Mouse (Mus musculus): Measurements from ENCODE around the gene Rab5c. TPM values are rescaled to one million over a fixed set of nuclear protein-coding genes. Genes with fewer than 3 reads are reported as not detected.

Gene Rab5c
- polyA plus RNA-seq, 1 experiment = 350 TPM

DNA sequence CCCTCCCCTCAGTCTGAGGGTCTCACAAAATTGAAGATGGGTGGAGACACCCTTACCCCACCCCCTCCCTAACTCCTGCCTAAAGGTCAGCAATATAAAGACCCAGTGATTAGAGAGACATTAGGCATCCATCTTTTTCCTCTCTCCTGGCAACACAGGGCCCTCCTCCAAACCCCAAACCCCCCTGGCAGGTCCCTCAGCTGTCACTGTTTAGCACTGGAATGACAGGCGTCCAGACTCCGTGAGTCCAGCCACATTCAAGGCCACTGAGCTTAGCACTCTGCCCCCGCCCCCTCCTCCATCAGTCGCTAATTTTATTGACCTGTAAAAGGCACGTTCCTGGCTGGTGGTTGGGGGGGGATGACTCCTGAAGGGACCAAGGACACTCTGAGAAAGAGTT lies 44.9 kb downstream of the Rab5c start:
- TF ChIP-seq CTCF (IDR thresholded peaks at IDR 0.05; ENCODE audit: extremely low read depth, insufficient read length, insufficient replicate concordance, low read depth, low read length) (no peak), POLR2A (IDR thresholded peaks at IDR 0.05; ENCODE audit: low read depth, low read length) (no peak)
- H3K4me1 ChIP-seq (ENCODE audit: control insufficient read depth, insufficient read depth, insufficient read length, low read length) = peaks cover 6% of the 10 kb centered on the region; the same call in 1 of the 2 replicates
- H3K4me3 ChIP-seq (ENCODE audit: low read depth, low read length) = no peak overlapping the region
- H3K27me3 ChIP-seq (ENCODE audit: control insufficient read depth, insufficient read depth, low read length) = no peaks in the 10 kb centered on the region
- H3K36me3 ChIP-seq (ENCODE audit: control insufficient read depth, insufficient read depth, low read length) = peaks cover 3% of the 10 kb centered on the region; the same call in 1 of the 2 replicates
- 43% methylated on average over 5 of the region's 5 CpGs for WGBS
- H3K27ac ChIP-seq (ENCODE audit: insufficient read depth, low read depth, low read length) = no peak overlapping the region

DNA sequence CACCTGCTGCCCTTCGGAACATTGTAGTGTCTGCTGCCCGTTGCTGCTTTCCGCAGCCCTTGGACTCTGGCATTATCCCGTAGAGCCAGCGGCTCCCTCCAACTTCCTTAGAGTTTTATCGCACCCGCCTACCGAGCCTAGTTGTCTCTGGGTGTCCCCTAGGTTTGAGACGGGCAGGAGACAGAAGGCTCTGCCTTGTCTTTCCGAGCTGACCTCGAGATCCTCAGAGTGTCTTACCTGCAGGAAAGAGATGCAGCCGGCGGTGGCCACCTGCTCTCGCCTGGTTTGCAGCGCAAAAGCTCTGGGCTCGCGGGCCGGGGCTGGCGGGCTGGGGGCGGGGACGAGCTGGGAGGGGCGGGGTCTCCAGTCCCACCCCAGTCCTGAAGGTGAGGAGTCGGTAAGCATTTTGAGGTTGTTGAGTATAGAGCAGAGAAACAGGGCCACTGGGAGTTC lies 45.8 kb downstream of the Rab5c start, which contains the start of gene Zfp385c:
TSS of gene Zfp385c (minus strand) at position 292 of the 453 bp plus-strand sequence.
- Histone ChIP-seq H3K36me3 (ENCODE audit: control insufficient read depth, insufficient read depth, low read length) (0 out of 2 replicates have a peak, but pooled peaks cover 1% of the 10 kb centered on the region), H3K27me3 (ENCODE audit: control insufficient read depth, insufficient read depth, low read length) (no peaks in the 10 kb centered on the region), H3K4me1 (ENCODE audit: control insufficient read depth, insufficient read depth, insufficient read length, low read length) (peaks cover 6% of the 10 kb centered on the region; the same call in 1 of the 2 replicates), H3K27ac (ENCODE audit: insufficient read depth, low read depth, low read length) (no peak within 1 kb of the TSS), H3K4me3 (ENCODE audit: low read depth, low read length) (peak within 1 kb of the TSS; percentile 61)
- no peak for TF ChIP-seq CTCF (IDR thresholded peaks at IDR 0.05; ENCODE audit: extremely low read depth, insufficient read length, insufficient replicate concordance, low read depth, low read length)
- no peak for TF ChIP-seq POLR2A (IDR thresholded peaks at IDR 0.05; ENCODE audit: low read depth, low read length)
- 2% methylated on average over 23 of the region's 23 CpGs for WGBS

DNA sequence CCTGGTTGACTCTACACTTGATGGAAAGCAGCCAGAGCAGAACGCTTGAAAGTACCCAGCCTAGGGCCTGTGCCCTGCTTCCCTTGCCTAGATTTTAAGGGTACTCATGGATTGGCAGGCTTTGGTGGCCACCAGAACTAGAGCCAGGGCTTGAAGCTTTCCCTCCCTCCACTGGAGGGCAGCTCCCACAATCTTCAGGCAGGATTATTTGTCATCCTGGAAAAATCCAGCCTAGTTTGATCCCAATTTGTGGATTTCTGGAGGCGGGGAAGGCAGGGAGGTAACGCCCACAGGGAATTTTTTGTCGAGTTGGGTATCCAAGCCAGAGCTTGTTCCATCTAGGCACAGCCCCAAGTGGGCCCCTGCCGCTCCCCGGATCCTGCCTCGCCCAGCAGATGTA lies 47.6 kb downstream of the Rab5c start:
- Histone ChIP-seq H3K27ac (ENCODE audit: insufficient read depth, low read depth, low read length) (no peak overlapping the region), H3K36me3 (ENCODE audit: control insufficient read depth, insufficient read depth, low read length) (0 out of 2 replicates have a peak, but pooled peaks cover under 1% of the 10 kb centered on the region), H3K4me1 (ENCODE audit: control insufficient read depth, insufficient read depth, insufficient read length, low read length) (peaks cover 6% of the 10 kb centered on the region; the same call in 1 of the 2 replicates), H3K4me3 (ENCODE audit: low read depth, low read length) (no peak overlapping the region), H3K27me3 (ENCODE audit: control insufficient read depth, insufficient read depth, low read length) (no peaks in the 10 kb centered on the region)
- TF ChIP-seq POLR2A (IDR thresholded peaks at IDR 0.05; ENCODE audit: low read depth, low read length) (no peak), CTCF (IDR thresholded peaks at IDR 0.05; ENCODE audit: extremely low read depth, insufficient read length, insufficient replicate concordance, low read depth, low read length) (no peak)
- WGBS = 70% methylated on average over 7 of the region's 7 CpGs

DNA sequence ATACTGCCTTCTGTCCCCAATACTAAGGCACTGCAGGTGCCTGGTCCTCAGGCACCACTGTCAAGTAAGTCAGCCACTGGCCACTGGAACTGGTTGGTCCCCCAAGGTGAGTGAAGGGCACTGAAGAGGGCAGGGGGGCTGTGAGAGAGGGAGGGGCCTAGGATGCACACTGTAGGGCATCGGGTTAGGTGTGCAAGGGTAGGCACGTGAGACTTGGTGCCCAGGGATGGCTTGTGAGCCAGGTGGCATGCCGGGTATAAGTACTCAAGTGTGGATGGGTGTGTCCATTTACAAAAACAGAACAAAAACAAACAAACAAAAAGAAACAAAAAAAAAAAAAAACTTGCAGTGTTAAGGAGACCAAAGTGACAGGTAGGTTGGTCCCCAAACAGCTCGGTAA lies 49.6 kb downstream of the Rab5c start:
- Histone ChIP-seq H3K27me3 (ENCODE audit: control insufficient read depth, insufficient read depth, low read length) (no peaks in the 10 kb centered on the region), H3K4me3 (ENCODE audit: low read depth, low read length) (no peak overlapping the region), H3K27ac (ENCODE audit: insufficient read depth, low read depth, low read length) (no peak overlapping the region), H3K36me3 (ENCODE audit: control insufficient read depth, insufficient read depth, low read length) (no peaks in the 10 kb centered on the region), H3K4me1 (ENCODE audit: control insufficient read depth, insufficient read depth, insufficient read length, low read length) (peaks cover 6% of the 10 kb centered on the region; the same call in 1 of the 2 replicates)
- TF ChIP-seq CTCF (IDR thresholded peaks at IDR 0.05; ENCODE audit: extremely low read depth, insufficient read length, insufficient replicate concordance, low read depth, low read length) = no peak
- TF ChIP-seq POLR2A (IDR thresholded peaks at IDR 0.05; ENCODE audit: low read depth, low read length) = no peak
- WGBS = 70% methylated on average over 4 of the region's 4 CpGs

DNA sequence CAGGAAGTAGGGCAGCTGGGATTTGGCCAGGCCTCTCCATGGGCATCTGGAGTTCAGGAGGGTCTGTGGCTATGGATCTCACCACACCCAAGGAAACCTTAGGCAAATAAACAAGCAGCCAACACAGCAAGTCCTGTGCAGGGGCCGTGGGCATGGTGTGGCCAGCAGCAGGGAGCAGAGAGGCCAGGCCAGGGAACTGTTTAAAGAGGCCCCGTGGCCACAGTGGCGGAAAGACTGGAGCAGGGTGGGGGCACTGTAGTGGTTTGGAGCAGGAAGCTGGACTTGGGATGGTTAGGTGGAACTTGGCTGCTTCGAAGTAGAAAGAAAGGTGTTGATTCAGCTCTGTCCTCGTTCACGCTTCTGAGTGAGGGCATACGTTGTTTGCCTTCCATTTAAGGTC lies 50.8 kb downstream of the Rab5c start:
- Histone ChIP-seq H3K4me3 (ENCODE audit: low read depth, low read length) (no peak overlapping the region), H3K27ac (ENCODE audit: insufficient read depth, low read depth, low read length) (no peak overlapping the region), H3K4me1 (ENCODE audit: control insufficient read depth, insufficient read depth, insufficient read length, low read length) (peaks cover 6% of the 10 kb centered on the region; the same call in 1 of the 2 replicates), H3K27me3 (ENCODE audit: control insufficient read depth, insufficient read depth, low read length) (no peaks in the 10 kb centered on the region), H3K36me3 (ENCODE audit: control insufficient read depth, insufficient read depth, low read length) (no peaks in the 10 kb centered on the region)
- TF ChIP-seq CTCF (IDR thresholded peaks at IDR 0.05; ENCODE audit: extremely low read depth, insufficient read length, insufficient replicate concordance, low read depth, low read length) = no peak
- 75% methylated on average over 7 of the region's 7 CpGs for WGBS

DNA sequence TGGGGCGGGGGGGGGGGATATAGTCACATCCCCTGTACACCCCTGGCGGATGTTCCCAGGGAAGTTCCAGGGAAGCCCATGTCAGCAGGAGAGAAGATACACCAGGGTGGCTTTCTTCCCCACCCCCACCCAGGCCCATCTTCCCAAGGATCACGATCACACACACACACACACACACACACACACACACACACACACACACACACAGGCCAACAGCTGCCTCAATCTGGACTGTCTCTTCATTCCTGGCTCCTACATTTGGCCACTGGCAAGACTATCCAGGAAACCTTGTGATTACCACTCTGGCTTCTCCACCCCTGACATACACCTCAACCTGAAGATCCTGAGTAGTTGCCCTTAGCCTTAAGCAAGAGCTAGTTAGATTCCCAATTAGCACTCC lies 52.6 kb downstream of the Rab5c start:
- no peak overlapping the region for H3K4me3 ChIP-seq (ENCODE audit: low read depth, low read length)
- whole genome bisulfite sequencing = 67% methylated on average over 3 of the region's 3 CpGs
- TF ChIP-seq CTCF (IDR thresholded peaks at IDR 0.05; ENCODE audit: extremely low read depth, insufficient read length, insufficient replicate concordance, low read depth, low read length) (no peak), POLR2A (IDR thresholded peaks at IDR 0.05; ENCODE audit: low read depth, low read length) (no peak)

DNA sequence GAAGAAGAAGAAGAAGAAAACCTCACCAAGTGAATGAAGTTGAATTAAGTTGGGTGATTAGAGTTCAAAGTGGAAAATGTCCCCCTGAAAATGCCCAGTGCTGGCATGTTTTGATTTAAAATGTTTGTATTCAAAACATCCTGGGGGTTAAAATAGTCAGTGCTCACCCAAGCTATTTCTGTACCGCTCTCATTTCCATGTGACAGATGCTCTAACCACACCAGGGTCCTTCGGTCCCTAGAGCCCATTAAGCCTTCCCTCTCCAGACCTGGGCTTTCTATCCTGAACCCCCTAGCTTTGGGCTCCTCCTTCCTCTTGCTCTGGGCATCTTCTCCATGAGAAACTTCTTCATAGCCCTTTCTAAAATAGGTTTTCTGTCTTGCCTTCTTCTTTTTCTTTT lies 53.9 kb downstream of the Rab5c start:
- no peak overlapping the region for H3K27ac ChIP-seq (ENCODE audit: insufficient read depth, low read depth, low read length)
- no peaks in the 10 kb centered on the region for H3K4me1 ChIP-seq (ENCODE audit: control insufficient read depth, insufficient read depth, insufficient read length, low read length)
- no peak for TF ChIP-seq CTCF (IDR thresholded peaks at IDR 0.05; ENCODE audit: extremely low read depth, insufficient read length, insufficient replicate concordance, low read depth, low read length)
- TF ChIP-seq POLR2A (IDR thresholded peaks at IDR 0.05; ENCODE audit: low read depth, low read length) = no peak
- no peaks in the 10 kb centered on the region for H3K27me3 ChIP-seq (ENCODE audit: control insufficient read depth, insufficient read depth, low read length)
- H3K4me3 ChIP-seq (ENCODE audit: low read depth, low read length) = no peak overlapping the region
- WGBS = 82% methylated on average over 2 of the region's 2 CpGs
- H3K36me3 ChIP-seq (ENCODE audit: control insufficient read depth, insufficient read depth, low read length) = no peaks in the 10 kb centered on the region

More for the DNA sequence above, 52.6 kb downstream of the Rab5c start:
- Histone ChIP-seq H3K27me3 (ENCODE audit: control insufficient read depth, insufficient read depth, low read length) (no peaks in the 10 kb centered on the region), H3K27ac (ENCODE audit: insufficient read depth, low read depth, low read length) (no peak overlapping the region), H3K4me1 (ENCODE audit: control insufficient read depth, insufficient read depth, insufficient read length, low read length) (no peaks in the 10 kb centered on the region), H3K36me3 (ENCODE audit: control insufficient read depth, insufficient read depth, low read length) (no peaks in the 10 kb centered on the region)

Measured in small intestine, adult 2 months (tissue).